In the genomic region with DNA sequence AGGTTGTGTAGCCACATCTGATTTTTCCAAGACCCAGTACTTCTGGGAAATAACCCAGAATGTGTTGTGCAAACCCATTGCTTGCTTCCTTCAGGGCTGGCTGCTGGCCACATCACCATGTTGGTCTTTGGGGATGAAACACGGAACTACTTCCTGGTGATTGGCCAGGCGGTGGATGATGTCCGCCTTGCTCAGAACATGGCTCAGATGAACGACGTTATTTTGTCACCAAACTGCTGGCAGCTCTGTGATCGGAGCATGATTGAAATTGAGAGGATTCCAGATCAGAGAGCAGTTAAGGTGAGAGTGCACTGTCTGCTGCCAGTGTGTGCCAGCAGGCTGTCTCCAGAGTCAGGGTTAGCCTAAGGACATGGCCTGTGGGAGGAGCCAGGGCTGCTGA, we compare ENCODE assay signal across 9 mouse cellular contexts. TPM values are rescaled to one million over a fixed set of nuclear protein-coding genes. Genes with fewer than 3 reads are reported as not detected.
DNase-seq lines count a peak whose midpoint lies in the region.
"Had no signal": no experiment of that assay in that cellular context is flagged by ENCODE, and none has a peak within 500 bp of the region (broad histone marks: within the 10 kb centered on the region; RNA-seq: fewer than 3 reads in every experiment).

No protein-coding gene starts in this region.

- peak; percentile 49 to 53 for DNase-seq in heart, adult 18-20 months
- DNase-seq in heart, postnatal 4 days, result no peak
- DNase-seq in ovary, postnatal 36 days (ENCODE audit: low spot score), result peak; percentile 22
- DNase-seq in ovary, postnatal 10 days (ENCODE audit: low spot score), result no peak
- DNase-seq in heart, postnatal 14 days, result peak; percentile 14 to 31
- DNase-seq in left cerebral cortex, adult 8-10 months (ENCODE audit: low spot score in 2 of 2), result no peak
- no peak for DNase-seq in layer of hippocampus, adult 11-12 months (ENCODE audit: low spot score)
- no peak for DNase-seq in neural tube, embryonic 10.5 days (ENCODE audit: extremely low spot score, low spot score)
- DNase-seq: right cerebral cortex, postnatal 4 days had no signal

- intact Hi-C loops in heart, postnatal 14 days (cut with DNase I), result no loop called here

RNA-seq across cellular contexts. Expression of a gene that starts 25.2 kb away (rescaled TPM):
- under 1 TPM in 1 of 2 experiments, not detected in 1; 0.18 TPM for total RNA-seq in heart, adult 18-20 months (2021)
- under 1 TPM in 1 of 2 experiments, not detected in 1; 0.09 TPM for total RNA-seq in heart, postnatal 4 days (2021)
- total RNA-seq in heart, postnatal 14 days (2021), result under 1 TPM in 1 of 2 experiments, not detected in 1; 0.17 TPM
- under 1 TPM; 0.27 to 0.68 (median 0.41) TPM for total RNA-seq in left cerebral cortex, adult 8-10 months (2022)

RNA-seq across cellular contexts. Expression of a gene that starts 49.7 kb away (rescaled TPM):
- total RNA-seq in heart, adult 18-20 months (2021), result 100 to 1,000 TPM; 621 to 662 TPM
- total RNA-seq in heart, postnatal 4 days (2021), result 100 to 1,000 TPM; 309 to 352 TPM
- 100 to 1,000 TPM; 485 to 516 TPM for total RNA-seq in heart, postnatal 14 days (2021)
- 100 to 1,000 TPM in 3 of 4 experiments, 10 to 100 TPM in 1; 99.1 to 113 (median 105) TPM for total RNA-seq in left cerebral cortex, adult 8-10 months (2022)

RNA-seq across cellular contexts. Expression of a gene that starts 49.9 kb away (rescaled TPM):
- 100 to 1,000 TPM in 1 of 2 experiments, 10 to 100 TPM in 1; 86.1 to 101 TPM for total RNA-seq in heart, adult 18-20 months (2021)
- 10 to 100 TPM; 59.8 to 65.6 TPM for total RNA-seq in heart, postnatal 4 days (2021)
- total RNA-seq in heart, postnatal 14 days (2021), result 10 to 100 TPM; 75.7 to 83.9 TPM
- 10 to 100 TPM; 74.9 to 96.5 (median 84.4) TPM for total RNA-seq in left cerebral cortex, adult 8-10 months (2022)

Comparison
In these comparisons a context has a peak if more than half of its experiments do, and no peak if none do; other contexts are left out.
1. DNase-seq: peak in heart, adult 18-20 months (2 of 2), ovary, postnatal 36 days (single experiment) and heart, postnatal 14 days (2 of 2); none in heart, postnatal 4 days (single experiment), ovary, postnatal 10 days (single experiment), left cerebral cortex, adult 8-10 months (0 of 2), layer of hippocampus, adult 11-12 months (single experiment) and neural tube, embryonic 10.5 days (single experiment).